Mouse (Mus musculus): ENCODE data around the gene Slco2b1.
"Not testable (repeated sequence)": the region's sequence is repeated elsewhere in the genome, so short reads cannot be mapped to it uniquely, and the experiment has no call there.

Gene Slco2b1

GRCm38 (mm10) chr7:99711166-99711565, at the start of gene Slco2b1:
Gene Slco2b1 (minus strand): TSS chr7:99711340.
- DNase-seq (ENCODE audit: extremely low spot score, low spot score), result no peak

- DNase-seq (ENCODE audit: extremely low spot score, low spot score), result no peak
Observed at GRCm38 (mm10) chr7:99739276-99739675, 28.1 kb upstream of the Slco2b1 start.

- not testable (repeated sequence) for DNase-seq (ENCODE audit: extremely low spot score, low spot score)
Observed at GRCm38 (mm10) chr7:99735491-99735890, 24.4 kb upstream of the Slco2b1 start.

- DNase-seq (ENCODE audit: extremely low spot score, low spot score), result no peak
Observed at GRCm38 (mm10) chr7:99734612-99735011, 23.5 kb upstream of the Slco2b1 start.

- DNase-seq (ENCODE audit: extremely low spot score, low spot score), result no peak
Observed at GRCm38 (mm10) chr7:99729973-99730372, 18.8 kb upstream of the Slco2b1 start, which contains the start of gene Olfr520. Gene Olfr520 (plus strand): TSS chr7:99730273.

- no peak for DNase-seq (ENCODE audit: extremely low spot score, low spot score)
Observed at GRCm38 (mm10) chr7:99716536-99716935, 5.4 kb upstream of the Slco2b1 start.

- no peak for DNase-seq (ENCODE audit: extremely low spot score, low spot score)
Observed at GRCm38 (mm10) chr7:99712431-99712830, 1.3 kb upstream of the Slco2b1 start.

- peak; percentile 55 for DNase-seq (ENCODE audit: extremely low spot score, low spot score)
Observed at GRCm38 (mm10) chr7:99710476-99710875, 664 bp downstream of the Slco2b1 start.

- DNase-seq (ENCODE audit: extremely low spot score, low spot score), result no peak
Observed at GRCm38 (mm10) chr7:99709992-99710391, 1.1 kb downstream of the Slco2b1 start.

- DNase-seq (ENCODE audit: extremely low spot score, low spot score), result no peak
Observed at GRCm38 (mm10) chr7:99708750-99709149, 2.4 kb downstream of the Slco2b1 start.

GRCm38 (mm10) chr7:99708301-99708721, 2.8 kb downstream of the Slco2b1 start:
- no peak for DNase-seq (ENCODE audit: extremely low spot score, low spot score)

- no peak for DNase-seq (ENCODE audit: extremely low spot score, low spot score)
Observed at GRCm38 (mm10) chr7:99707671-99708070, 3.5 kb downstream of the Slco2b1 start.

- no peak for DNase-seq (ENCODE audit: extremely low spot score, low spot score)
Observed at GRCm38 (mm10) chr7:99707038-99707595, 4.0 kb downstream of the Slco2b1 start.

GRCm38 (mm10) chr7:99706341-99707037, 4.7 kb downstream of the Slco2b1 start:
- no peak for DNase-seq (ENCODE audit: extremely low spot score, low spot score)

- no peak for DNase-seq (ENCODE audit: extremely low spot score, low spot score)
Observed at GRCm38 (mm10) chr7:99704736-99705519, 6.2 kb downstream of the Slco2b1 start.

GRCm38 (mm10) chr7:99702201-99702600, 8.9 kb downstream of the Slco2b1 start:
- no peak for DNase-seq (ENCODE audit: extremely low spot score, low spot score)

- DNase-seq (ENCODE audit: extremely low spot score, low spot score), result no peak
Observed at GRCm38 (mm10) chr7:99700641-99701040, 10.5 kb downstream of the Slco2b1 start.

GRCm38 (mm10) chr7:99699709-99700151, 11.4 kb downstream of the Slco2b1 start:
- no peak for DNase-seq (ENCODE audit: extremely low spot score, low spot score)

GRCm38 (mm10) chr7:99699106-99699505, 12.0 kb downstream of the Slco2b1 start:
- DNase-seq (ENCODE audit: extremely low spot score, low spot score), result no peak

GRCm38 (mm10) chr7:99698576-99698975, 12.6 kb downstream of the Slco2b1 start:
- no peak for DNase-seq (ENCODE audit: extremely low spot score, low spot score)

- DNase-seq (ENCODE audit: extremely low spot score, low spot score), result no peak
Observed at GRCm38 (mm10) chr7:99695471-99696057, 15.6 kb downstream of the Slco2b1 start.

- not testable (repeated sequence) for DNase-seq (ENCODE audit: extremely low spot score, low spot score)
Observed at GRCm38 (mm10) chr7:99694424-99694823, 16.7 kb downstream of the Slco2b1 start.

Measured in neural tube, embryonic 10.5 days (tissue).